Mouse (Mus musculus) MEL (cell line): ENCODE data around the gene Nhlrc4.

Source experiments
- CTCF ChIP-seq, 3 experiments: IDR thresholded peaks in 2 of 3; conservative IDR thresholded peaks in 1 of 3; 2 replicates each; pipeline ENCODE4 v1.5.1; 2011 to 2012; ENCODE audit warnings: low read length in 3 of 3, low read depth in 2 of 3, mild to moderate bottlenecking in 2 of 3, improper control_type of control experiment in 1 of 3, inconsistent platforms in 1 of 3, mixed read lengths in 1 of 3, moderate library complexity in 1 of 3; ENCODE audit not compliant: control insufficient read depth in 1 of 3, insufficient read depth in 1 of 3, poor library complexity in 1 of 3, severe bottlenecking in 1 of 3
- ETS1 ChIP-seq: IDR thresholded peaks from 2 replicates; pipeline ENCODE4 v1.6.1; 2012; ENCODE audit warnings: low read depth, mild to moderate bottlenecking, inconsistent platforms, low read length, improper control_type of control experiment, moderate library complexity
- POLR2A ChIP-seq, 2 experiments: IDR thresholded peaks; 2 replicates each; pipeline ENCODE4 v1.6.1; 2011 to 2012; ENCODE audit warnings: low read length in 2 of 2, mild to moderate bottlenecking in 2 of 2, control low read depth in 1 of 2, improper control_type of control experiment in 1 of 2, low read depth in 1 of 2, moderate library complexity in 1 of 2; ENCODE audit not compliant: control insufficient read depth in 1 of 2, insufficient read depth in 1 of 2, poor library complexity in 1 of 2
- POLR2AphosphoS5 ChIP-seq: IDR thresholded peaks from 2 replicates; pipeline ENCODE4 v1.6.1; 2012; ENCODE audit warnings: low read depth, borderline replicate concordance, mild to moderate bottlenecking, inconsistent platforms, low read length, moderate library complexity, mixed read lengths
- UBTF ChIP-seq: IDR thresholded peaks from 2 replicates; pipeline ENCODE4 v1.6.1; 2012; ENCODE audit warnings: low read depth, mild to moderate bottlenecking, inconsistent platforms, low read length, improper control_type of control experiment, moderate library complexity, borderline replicate concordance; ENCODE audit not compliant: insufficient read depth
- USF2 ChIP-seq, 2 experiments: IDR thresholded peaks; 2 replicates each; pipeline ENCODE4 v1.6.1; 2011 to 2012; ENCODE audit warnings: improper control_type of control experiment in 2 of 2, low read length in 2 of 2, borderline replicate concordance in 1 of 2, inconsistent platforms in 1 of 2, low read depth in 1 of 2, mild to moderate bottlenecking in 1 of 2; ENCODE audit not compliant: insufficient read depth in 1 of 2
- ZMIZ1 ChIP-seq: IDR thresholded peaks from 2 replicates; pipeline ENCODE4 v1.6.1; 2012; ENCODE audit warnings: low read depth, mild to moderate bottlenecking, inconsistent platforms, low read length, improper control_type of control experiment, moderate library complexity
- ZNF384 ChIP-seq: IDR thresholded peaks from 2 replicates; pipeline ENCODE4 v1.6.1; 2012; ENCODE audit warnings: low read depth, mild to moderate bottlenecking, inconsistent platforms, low read length, improper control_type of control experiment

DNA sequence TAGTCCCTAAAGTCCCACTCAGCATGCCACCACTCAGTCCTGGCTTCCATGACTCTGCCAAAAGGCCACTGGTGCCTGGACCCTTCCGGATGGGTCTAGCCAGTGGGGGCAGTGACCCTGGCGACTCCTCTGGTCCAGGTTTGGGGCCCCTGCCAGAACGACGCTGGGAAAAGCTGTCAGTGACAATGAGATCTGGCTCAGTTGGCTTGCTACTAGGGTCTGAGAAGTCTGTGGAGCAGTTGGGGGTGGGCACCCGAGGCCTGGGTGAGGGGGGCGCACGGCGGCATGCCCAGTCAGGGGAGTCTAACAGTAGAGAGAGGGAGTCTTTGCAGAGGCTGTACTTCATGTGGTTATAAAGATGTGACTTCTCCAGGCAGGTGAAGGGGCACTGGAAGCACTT lies 3.3 kb upstream of the Nhlrc4 start:
- TF ChIP-seq CTCF (IDR thresholded peaks at IDR 0.05 in 2 of 3, conservative IDR thresholded peaks at IDR 0.05 in 1 of 3; ENCODE audit: control insufficient read depth in 1 of 3, insufficient read depth in 1 of 3, low read depth in 2 of 3, low read length in 3 of 3, poor library complexity in 1 of 3, severe bottlenecking in 1 of 3) (no peak), ZMIZ1 (no peak), ETS1 (no peak), POLR2AphosphoS5 (no peak), POLR2A (IDR thresholded peaks at IDR 0.05; ENCODE audit: control insufficient read depth in 1 of 2, insufficient read depth in 1 of 2, low read depth in 1 of 2, low read length in 2 of 2, poor library complexity in 1 of 2) (no peak), USF2 (IDR thresholded peaks at IDR 0.05; ENCODE audit: borderline replicate concordance in 1 of 2, insufficient read depth in 1 of 2, low read depth in 1 of 2, low read length in 2 of 2) (no peak), ZNF384 (no peak), UBTF (no peak)
